Mouse (Mus musculus): ENCODE results near the gene Tomm20. TPM values are rescaled to one million over a fixed set of nuclear protein-coding genes. Genes with fewer than 3 reads are reported as not detected.

Gene Tomm20
- polyA plus RNA-seq, 1 experiment from 2014 or later: 229 TPM

Other genes starting within 250 kb of the Tomm20 start
- gene Rbm34, start 25.2 kb upstream of the Tomm20 start, polyA plus RNA-seq (2014; fragmentation: Nextera tagmentation; extraction: Ambion mirVana): 19.7 and 22.1 TPM in 2 replicates
- 15.5 and 16.5 TPM in 2 replicates for gene Pard3, start 118.0 kb upstream of the Tomm20 start, polyA plus RNA-seq (2014; fragmentation: Nextera tagmentation; extraction: Ambion mirVana)

Measured in forebrain, embryonic 14.5 days (tissue).